Mouse (Mus musculus) CH12.LX (cell line): Measurements from ENCODE around the gene Cacna1a. TPM values are rescaled to one million over a fixed set of nuclear protein-coding genes. Genes with fewer than 3 reads are reported as not detected.

Source experiments
- DNase-seq: peaks from one replicate; pipeline ENCODE4 v3.0.0-alpha.2; 2013; ENCODE audit errors: extremely low read depth
- H3K27ac ChIP-seq: 2 replicates; pipeline ENCODE4 v1.5.1; 2012; ENCODE audit warnings: low read depth, mild to moderate bottlenecking, control low read depth, moderate library complexity; ENCODE audit not compliant: insufficient read depth
- H3K27me3 ChIP-seq: replicated peaks from 2 replicates; pipeline ENCODE3; 2012; ENCODE audit warnings: inconsistent platforms
- H3K36me3 ChIP-seq, 2 experiments: replicated peaks in 1 of 2; 2 replicates each; pipeline versions ENCODE3 to v1.6.1; 2012; ENCODE audit warnings: inconsistent platforms in 1 of 2, low read length in 1 of 2, mild to moderate bottlenecking in 1 of 2, mixed read lengths in 1 of 2, moderate library complexity in 1 of 2; ENCODE audit not compliant: control insufficient read depth in 1 of 2, insufficient read depth in 1 of 2
- H3K4me1 ChIP-seq, 2 experiments: 2 replicates each; pipeline ENCODE4 v1.6.1; 2012; ENCODE audit warnings: inconsistent platforms in 1 of 2, moderate library complexity in 1 of 2; ENCODE audit not compliant: insufficient read depth in 2 of 2, control insufficient read depth in 1 of 2
- H3K4me2 ChIP-seq: 2 replicates; pipeline ENCODE4 v1.6.1; 2012; ENCODE audit warnings: low read depth, mild to moderate bottlenecking, control low read depth; ENCODE audit not compliant: poor library complexity, insufficient read depth, severe bottlenecking
- H3K4me3 ChIP-seq, 3 experiments: fragments of 150-350 bp in 1 of 3; sonication (generic) in 1 of 3; replicated peaks in 1 of 3; 2 replicates each; pipeline versions ENCODE3 to v1.5.1; 2011 to 2012; ENCODE audit warnings: low read depth in 2 of 3, low read length in 2 of 3, mild to moderate bottlenecking in 2 of 3, moderate library complexity in 2 of 3, control low read depth in 1 of 3, improper control_type of control experiment in 1 of 3, inconsistent platforms in 1 of 3, mixed read lengths in 1 of 3; ENCODE audit not compliant: poor library complexity in 1 of 3
- H3K79me2 ChIP-seq: replicated peaks from 2 replicates; pipeline ENCODE4 v1.6.1; 2012; ENCODE audit warnings: mild to moderate bottlenecking, moderate library complexity; ENCODE audit not compliant: control insufficient read depth, poor library complexity, insufficient read depth, severe bottlenecking; ENCODE audit errors: extremely low read depth
- H3K9ac ChIP-seq: 2 replicates; pipeline ENCODE4 v1.6.1; 2012; ENCODE audit warnings: low read depth, mild to moderate bottlenecking, control low read depth, moderate library complexity; ENCODE audit not compliant: insufficient read depth
- H3K9me3 ChIP-seq: replicated peaks from 2 replicates; pipeline ENCODE3; 2012; ENCODE audit warnings: low read length, inconsistent platforms, mixed read lengths
- CHD2 ChIP-seq: IDR thresholded peaks from 2 replicates; pipeline ENCODE4 v1.6.1; 2011; ENCODE audit warnings: low read length, improper control_type of control experiment
- CTCF ChIP-seq, 2 experiments: IDR thresholded peaks in 1 of 2; conservative IDR thresholded peaks in 1 of 2; 2 replicates each; pipeline ENCODE4 v1.5.1; 2011 to 2012; ENCODE audit warnings: low read depth in 2 of 2, low read length in 2 of 2, improper control_type of control experiment in 1 of 2, inconsistent platforms in 1 of 2, mild to moderate bottlenecking in 1 of 2, moderate library complexity in 1 of 2
- ELF1 ChIP-seq: IDR thresholded peaks from 2 replicates; pipeline ENCODE4 v1.6.1; 2014; ENCODE audit warnings: low read depth, mild to moderate bottlenecking, inconsistent platforms, low read length, improper control_type of control experiment
- EP300 ChIP-seq: IDR thresholded peaks from 2 replicates; pipeline ENCODE4 v1.6.1; 2011; ENCODE audit warnings: low read length, improper control_type of control experiment
- GABPA ChIP-seq: IDR thresholded peaks from 2 replicates; pipeline ENCODE4 v1.6.1; 2012; ENCODE audit warnings: low read depth, low read length, improper control_type of control experiment, inconsistent platforms; ENCODE audit not compliant: insufficient replicate concordance
- HCFC1 ChIP-seq: IDR thresholded peaks from 2 replicates; pipeline ENCODE4 v1.6.1; 2012; ENCODE audit warnings: low read depth, mild to moderate bottlenecking, inconsistent platforms, low read length, improper control_type of control experiment
- IRF4 ChIP-seq: IDR thresholded peaks from 2 replicates; pipeline ENCODE4 v1.6.1; 2014; ENCODE audit warnings: low read depth, mild to moderate bottlenecking, inconsistent platforms, low read length, improper control_type of control experiment
- JUN ChIP-seq: IDR thresholded peaks from 2 replicates; pipeline ENCODE4 v1.6.1; 2011; ENCODE audit warnings: low read depth, mild to moderate bottlenecking, low read length, improper control_type of control experiment, moderate library complexity; ENCODE audit not compliant: insufficient read depth
- KAT2A ChIP-seq: IDR thresholded peaks from 2 replicates; pipeline ENCODE4 v1.6.1; 2012; ENCODE audit warnings: low read length, improper control_type of control experiment, inconsistent platforms; ENCODE audit not compliant: insufficient replicate concordance
- MAX ChIP-seq: IDR thresholded peaks from 2 replicates; pipeline ENCODE4 v1.6.1; 2011; ENCODE audit warnings: low read length, improper control_type of control experiment
- MAZ ChIP-seq: IDR thresholded peaks from 2 replicates; pipeline ENCODE4 v1.6.1; 2012; ENCODE audit warnings: low read depth, mild to moderate bottlenecking, inconsistent platforms, low read length, improper control_type of control experiment, moderate library complexity
- MXI1 ChIP-seq: IDR thresholded peaks from 2 replicates; pipeline ENCODE4 v1.6.1; 2011; ENCODE audit warnings: mild to moderate bottlenecking, low read depth, low read length, improper control_type of control experiment
- MYC ChIP-seq: IDR thresholded peaks from 2 replicates; pipeline ENCODE4 v1.6.1; 2011; ENCODE audit warnings: low read depth, mild to moderate bottlenecking, improper control_type of control experiment, low read length
- POLR2A ChIP-seq: IDR thresholded peaks from 2 replicates; pipeline ENCODE4 v1.6.1; 2011; ENCODE audit warnings: low read depth, mild to moderate bottlenecking, improper control_type of control experiment, low read length
- POLR2AphosphoS2 ChIP-seq: IDR thresholded peaks from 2 replicates; pipeline ENCODE4 v1.6.1; 2011; ENCODE audit warnings: low read depth, low read length, improper control_type of control experiment
- RAD21 ChIP-seq: IDR thresholded peaks from 2 replicates; pipeline ENCODE4 v1.6.1; 2011; ENCODE audit warnings: low read depth, mild to moderate bottlenecking, low read length, improper control_type of control experiment, moderate library complexity
- SIN3A ChIP-seq: IDR thresholded peaks from 2 replicates; pipeline ENCODE4 v1.6.1; 2012; ENCODE audit warnings: low read length, improper control_type of control experiment, inconsistent platforms
- SMC3 ChIP-seq: IDR thresholded peaks from 2 replicates; pipeline ENCODE4 v1.6.1; 2011; ENCODE audit warnings: low read depth, low read length, improper control_type of control experiment
- UBTF ChIP-seq: IDR thresholded peaks from 2 replicates; pipeline ENCODE4 v1.6.1; 2012; ENCODE audit warnings: low read depth, mild to moderate bottlenecking, inconsistent platforms, low read length, improper control_type of control experiment, moderate library complexity
- USF1 ChIP-seq: IDR thresholded peaks from 2 replicates; pipeline ENCODE4 v1.6.1; 2014; ENCODE audit warnings: low read depth, mild to moderate bottlenecking, inconsistent platforms, low read length, improper control_type of control experiment
- ZNF384 ChIP-seq: IDR thresholded peaks from 2 replicates; pipeline ENCODE4 v1.6.1; 2012; ENCODE audit warnings: low read depth, low read length, improper control_type of control experiment, inconsistent platforms
- dilution Hi-C: fragments of 300-500 bp; cut with MboI; formaldehyde crosslinking; loops from 2 replicates; pipeline ENCODE4 v1.14.3; 2020; ENCODE audit warnings: low sequenced_read_pairs; ENCODE audit not compliant: extremely low pct_unique_long_range_greater_than_20kb, extremely low pct_ligation_motif_present
- in situ Hi-C: fragments of 300-500 bp; cut with MboI; formaldehyde crosslinking; loops from 3 replicates; pipeline ENCODE4 v1.14.3; 2019; ENCODE audit warnings: low sequenced_read_pairs, low pct_ligation_motif_present, low pct_unique_long_range_greater_than_20kb, mixed read lengths
- polyA plus RNA-seq: library from polyadenylated mRNA; unstranded; fragments of >175 nt; gene quantifications from 2 replicates; pipeline ENCODE4 v1.2.1, GENCODE M21; 2012; ENCODE audit warnings: low read depth; ENCODE audit not compliant: insufficient read length
- total RNA-seq, 2 experiments: library from RNA; depleted of rRNA; stranded (reverse); fragments of 300-350 nt in 1 of 2; fragments of >200 nt in 1 of 2; gene quantifications; 2 replicates each; pipeline ENCODE4 v1.2.3; 2012 to 2014

Gene Cacna1a
- total and polyA plus RNA-seq, 3 experiments: 2.6 to 9.4 (median 6.9) TPM

DNA sequence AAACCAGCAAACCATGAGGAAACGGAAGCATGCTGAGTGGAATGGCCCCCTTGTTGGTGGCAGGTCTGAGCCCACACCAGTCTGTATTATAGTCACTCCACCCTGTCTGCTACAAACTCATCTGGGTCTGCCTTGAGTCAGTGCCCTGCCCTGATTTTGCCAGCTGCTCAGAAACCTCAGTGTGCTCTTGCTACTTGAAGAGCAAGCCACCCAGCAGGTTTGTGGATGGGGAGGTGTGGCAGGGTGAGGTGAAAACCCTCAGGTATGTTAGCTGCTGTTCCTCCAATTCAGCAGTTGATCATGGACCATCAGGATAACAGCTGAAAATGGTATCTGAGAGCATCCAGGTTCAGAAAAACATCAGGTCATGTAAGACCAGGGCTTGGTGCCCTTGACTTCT lies 279.8 kb downstream of the Cacna1a start:
- no peak overlapping the region for H3K4me3 ChIP-seq
- no peak overlapping the region for H3K9ac ChIP-seq
- TF ChIP-seq HCFC1 (no peak), UBTF (no peak), SIN3A (no peak), POLR2AphosphoS2 (0 out of 2 replicates have a peak, but pooled peaks have one; percentile 72), EP300 (no peak)
- in situ Hi-C loops (no loop called here), dilution Hi-C loops (no loop called here)
- peaks cover 28 to 45% of the 10 kb centered on the region in 2 experiments for H3K36me3 ChIP-seq
- no peaks in the 10 kb centered on the region for H3K9me3 ChIP-seq
- no peaks in the 10 kb centered on the region for H3K27me3 ChIP-seq
- H3K27ac ChIP-seq: no peak overlapping the region
- DNase-seq: no peak
- H3K4me1 ChIP-seq: peaks cover 3 to 30% of the 10 kb centered on the region in 2 experiments; a peak in 2 of 4 replicates
- H3K4me2 ChIP-seq: no peak overlapping the region
- H3K79me2 ChIP-seq: peaks cover 3% of the 10 kb centered on the region

- Histone ChIP-seq H3K4me1 (peaks cover 3 to 26% of the 10 kb centered on the region in 2 experiments; a peak in 2 of 4 replicates), H3K9ac (no peak overlapping the region), H3K4me2 (no peak overlapping the region), H3K4me3 (no peak overlapping the region), H3K27me3 (no peaks in the 10 kb centered on the region), H3K36me3 (peaks cover 35 to 53% of the 10 kb centered on the region in 2 experiments), H3K27ac (no peak overlapping the region), H3K9me3 (no peaks in the 10 kb centered on the region), H3K79me2 (peaks cover 3% of the 10 kb centered on the region)
- DNase-seq: no peak
- dilution Hi-C loops: no loop called here
- in situ Hi-C loops: no loop called here
- TF ChIP-seq ELF1: no peak
- TF ChIP-seq IRF4: no peak
- no peak for TF ChIP-seq POLR2AphosphoS2
- TF ChIP-seq POLR2A: no peak
- TF ChIP-seq MXI1: no peak
- TF ChIP-seq MYC: no peak
- no peak for TF ChIP-seq JUN
- no peak for TF ChIP-seq CTCF (conservative IDR thresholded peaks at IDR 0.05 in 1 of 2, IDR thresholded peaks at IDR 0.05 in 1 of 2; ENCODE audit: low read depth in 2 of 2, low read length in 2 of 2)
- TF ChIP-seq GABPA: no peak
- no peak for TF ChIP-seq SMC3
- TF ChIP-seq RAD21: no peak
- no peak for TF ChIP-seq MAZ
- TF ChIP-seq MAX: no peak
- no peak for TF ChIP-seq USF1
- no peak for TF ChIP-seq KAT2A
- TF ChIP-seq CHD2: no peak
- TF ChIP-seq SIN3A: no peak
- TF ChIP-seq ZNF384: no peak
- TF ChIP-seq HCFC1: no peak
- no peak for TF ChIP-seq UBTF
Observed at GRCm38 (mm10) chr8:84668731-84669485, 280.7 kb downstream of the Cacna1a start.
